Comparison of ENCODE assay signal across 10 mouse cellular contexts in the genomic region with DNA sequence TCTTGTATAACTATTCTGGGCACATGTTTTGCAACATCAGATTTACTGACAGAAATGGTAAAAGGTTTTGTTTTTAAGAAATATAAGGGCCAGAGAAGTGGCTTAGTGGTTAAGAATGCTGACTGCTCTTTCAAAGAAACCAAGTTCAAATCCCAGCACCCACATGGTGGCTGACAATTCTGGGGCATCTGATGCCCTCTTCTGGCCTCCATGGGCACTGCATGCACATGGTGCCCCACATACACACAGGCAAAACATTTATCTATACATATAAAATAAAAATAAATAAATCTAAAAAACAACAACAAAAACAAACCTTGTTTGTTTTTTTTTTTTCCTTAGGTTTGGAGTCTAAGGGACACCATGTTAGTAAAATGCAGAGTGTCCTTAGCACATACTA. TPM values are rescaled to one million over a fixed set of nuclear protein-coding genes. Genes with fewer than 3 reads are reported as not detected.
DNase-seq lines count a peak whose midpoint lies in the region; ATAC-seq and TF ChIP-seq lines count a peak whose summit lies in the region.
"Had no signal": no experiment of that assay in that cellular context is flagged by ENCODE, and none has a peak within 500 bp of the region (broad histone marks: within the 10 kb centered on the region; RNA-seq: fewer than 3 reads in every experiment).

No protein-coding gene starts in this region.

- H3K4me1 ChIP-seq in embryonic facial prominence, embryonic 11.5 days (ENCODE audit: control insufficient read depth, insufficient read depth, low read length) = no peaks in the 10 kb centered on the region
- 0 out of 2 replicates have a peak, but pooled peaks cover under 1% of the 10 kb centered on the region for H3K4me1 ChIP-seq in embryonic facial prominence, embryonic 10.5 days
- no peaks in the 10 kb centered on the region for H3K4me1 ChIP-seq in midbrain, postnatal 0 days (ENCODE audit: insufficient read depth, low read length)
- H3K4me1 ChIP-seq in midbrain, embryonic 16.5 days (ENCODE audit: control insufficient read depth, insufficient read depth, low read length) = peaks cover 7% of the 10 kb centered on the region
- H3K4me1 ChIP-seq in stomach, postnatal 0 days (replicated peaks; ENCODE audit: control insufficient read depth, insufficient read depth) = no peaks in the 10 kb centered on the region
- no peaks in the 10 kb centered on the region for H3K4me1 ChIP-seq in forebrain, embryonic 16.5 days (replicated peaks; ENCODE audit: control insufficient read depth, insufficient read depth, low read length)

- H3K4me3 ChIP-seq in embryonic facial prominence, embryonic 11.5 days (ENCODE audit: low read depth, low read length) = no peak overlapping the region
- no peak overlapping the region for H3K4me3 ChIP-seq in embryonic facial prominence, embryonic 10.5 days
- H3K4me3 ChIP-seq in midbrain, postnatal 0 days (ENCODE audit: low read depth, low read length) = no peak overlapping the region
- H3K4me3 ChIP-seq in midbrain, embryonic 16.5 days (ENCODE audit: low read depth, low read length) = no peak overlapping the region
- H3K4me3 ChIP-seq in stomach, postnatal 0 days (ENCODE audit: low read depth, low read length) = no peak overlapping the region
- no peak overlapping the region for H3K4me3 ChIP-seq in forebrain, embryonic 16.5 days (replicated peaks; ENCODE audit: low read length)

- no peak for ATAC-seq in embryonic facial prominence, embryonic 11.5 days (replicated peaks; ENCODE audit: insufficient number of reproducible peaks, low FRiP score, low TSS enrichment, low read depth)
- no peak for ATAC-seq in midbrain, postnatal 0 days (ENCODE audit: low FRiP score)
- ATAC-seq in midbrain, embryonic 16.5 days = no peak
- ATAC-seq in stomach, postnatal 0 days (ENCODE audit: low FRiP score, low TSS enrichment) = no peak
- no peak for ATAC-seq in forebrain, embryonic 16.5 days

- peak; percentile 18 for DNase-seq in embryonic facial prominence, embryonic 11.5 days (ENCODE audit: low spot score)
- DNase-seq in embryonic facial prominence, embryonic 10.5 days (ENCODE audit: low spot score) = no peak
- peak; percentile 9 for DNase-seq in midbrain, postnatal 0 days (ENCODE audit: low spot score)
- peak; percentile 33 for DNase-seq in c-Kit-positive CD71-positive TER-119-positive erythroid progenitor cells, embryonic 14.5 days (ENCODE audit: low spot score)
- DNase-seq in stomach, postnatal 0 days (ENCODE audit: low spot score) = no peak
- DNase-seq in layer of hippocampus, adult 9-10 months (ENCODE audit: low spot score) = no peak
- DNase-seq: gastrocnemius, postnatal 10 days; layer of hippocampus, postnatal 36 days had no signal

- peaks cover 3% of the 10 kb centered on the region for H3K36me3 ChIP-seq in embryonic facial prominence, embryonic 11.5 days (replicated peaks; ENCODE audit: control insufficient read depth, insufficient read depth, low read depth, low read length)
- peaks cover 91% of the 10 kb centered on the region for H3K36me3 ChIP-seq in embryonic facial prominence, embryonic 10.5 days (replicated peaks)
- H3K36me3 ChIP-seq in midbrain, postnatal 0 days (ENCODE audit: insufficient read depth, low read length) = peaks cover 5% of the 10 kb centered on the region; the same call in 1 of the 2 replicates
- no peaks in the 10 kb centered on the region; the same call in 1 of the 2 replicates for H3K36me3 ChIP-seq in midbrain, embryonic 16.5 days (ENCODE audit: control insufficient read depth, insufficient read depth, low read length)
- no peaks in the 10 kb centered on the region for H3K36me3 ChIP-seq in stomach, postnatal 0 days (ENCODE audit: control insufficient read depth, insufficient read depth, low read length)
- peaks cover 9% of the 10 kb centered on the region for H3K36me3 ChIP-seq in forebrain, embryonic 16.5 days (ENCODE audit: control insufficient read depth, insufficient read depth)

- no peak overlapping the region for H3K4me2 ChIP-seq in embryonic facial prominence, embryonic 11.5 days (ENCODE audit: low read depth, low read length)
- H3K4me2 ChIP-seq in midbrain, postnatal 0 days (ENCODE audit: low read depth, low read length, poor library complexity, severe bottlenecking) = no peak overlapping the region
- H3K4me2 ChIP-seq in midbrain, embryonic 16.5 days (ENCODE audit: low read length) = no peak overlapping the region
- no peak overlapping the region for H3K4me2 ChIP-seq in stomach, postnatal 0 days (replicated peaks; ENCODE audit: low read depth)
- H3K4me2 ChIP-seq in forebrain, embryonic 16.5 days (ENCODE audit: low read length) = no peak overlapping the region

- TF ChIP-seq EP300 in stomach, postnatal 0 days (optimal IDR thresholded peaks at IDR 0.05) = no peak

- H3K27ac ChIP-seq in embryonic facial prominence, embryonic 11.5 days (replicated peaks; ENCODE audit: low read depth, low read length) = no peak overlapping the region
- no peak overlapping the region for H3K27ac ChIP-seq in embryonic facial prominence, embryonic 10.5 days (replicated peaks)
- H3K27ac ChIP-seq in midbrain, postnatal 0 days (ENCODE audit: low read depth, low read length) = no peak overlapping the region
- no peak overlapping the region for H3K27ac ChIP-seq in midbrain, embryonic 16.5 days (ENCODE audit: low read length)
- no peak overlapping the region for H3K27ac ChIP-seq in stomach, postnatal 0 days (replicated peaks)
- no peak overlapping the region for H3K27ac ChIP-seq in forebrain, embryonic 16.5 days (ENCODE audit: low read length)

- no peak overlapping the region for H3K9ac ChIP-seq in embryonic facial prominence, embryonic 11.5 days (replicated peaks; ENCODE audit: low read length)
- no peak overlapping the region for H3K9ac ChIP-seq in midbrain, postnatal 0 days (replicated peaks; ENCODE audit: low read length, poor library complexity, severe bottlenecking)
- no peak overlapping the region for H3K9ac ChIP-seq in midbrain, embryonic 16.5 days (ENCODE audit: low read depth, low read length)
- H3K9ac ChIP-seq in stomach, postnatal 0 days (ENCODE audit: low read length) = no peak overlapping the region
- H3K9ac ChIP-seq in forebrain, embryonic 16.5 days (replicated peaks; ENCODE audit: low read depth, low read length) = no peak overlapping the region

- no peaks in the 10 kb centered on the region for H3K27me3 ChIP-seq in embryonic facial prominence, embryonic 11.5 days (ENCODE audit: control insufficient read depth, insufficient read depth, low read length)
- H3K27me3 ChIP-seq in embryonic facial prominence, embryonic 10.5 days (replicated peaks; ENCODE audit: low read depth, poor library complexity, severe bottlenecking) = no peaks in the 10 kb centered on the region
- H3K27me3 ChIP-seq in midbrain, postnatal 0 days (ENCODE audit: insufficient read depth, low read length) = no peaks in the 10 kb centered on the region
- no peaks in the 10 kb centered on the region for H3K27me3 ChIP-seq in midbrain, embryonic 16.5 days (ENCODE audit: control insufficient read depth, insufficient read depth, low read depth, low read length)
- H3K27me3 ChIP-seq in stomach, postnatal 0 days (ENCODE audit: control insufficient read depth, insufficient read depth, low read length) = no peaks in the 10 kb centered on the region
- no peaks in the 10 kb centered on the region for H3K27me3 ChIP-seq in forebrain, embryonic 16.5 days (replicated peaks; ENCODE audit: control insufficient read depth, insufficient read depth, low read length)

- TF ChIP-seq CTCF in midbrain, postnatal 0 days (IDR thresholded peaks at IDR 0.05) = peak; percentile 72
- TF ChIP-seq CTCF in stomach, postnatal 0 days (IDR thresholded peaks at IDR 0.05; ENCODE audit: low read depth) = peak; percentile 75

- no peaks in the 10 kb centered on the region for H3K9me3 ChIP-seq in embryonic facial prominence, embryonic 11.5 days (replicated peaks; ENCODE audit: control insufficient read depth, low read length)
- H3K9me3 ChIP-seq in embryonic facial prominence, embryonic 10.5 days = peaks cover 9% of the 10 kb centered on the region; the same call in 1 of the 2 replicates
- H3K9me3 ChIP-seq in midbrain, postnatal 0 days (ENCODE audit: low read length) = no peaks in the 10 kb centered on the region
- no peaks in the 10 kb centered on the region for H3K9me3 ChIP-seq in midbrain, embryonic 16.5 days (replicated peaks; ENCODE audit: control insufficient read depth, low read length, poor library complexity, severe bottlenecking)
- H3K9me3 ChIP-seq in stomach, postnatal 0 days (ENCODE audit: control insufficient read depth, low read length) = no peaks in the 10 kb centered on the region
- no peaks in the 10 kb centered on the region; the same call in 1 of the 2 replicates for H3K9me3 ChIP-seq in forebrain, embryonic 16.5 days (ENCODE audit: control insufficient read depth, low read length)

RNA-seq across cellular contexts. Expression of gene Myh10, which starts 32.8 kb away (rescaled TPM):
- 137 and 146 TPM in 2 replicates for polyA plus RNA-seq in embryonic facial prominence, embryonic 11.5 days (2014; fragmentation: Nextera tagmentation; extraction: Ambion mirVana)
- polyA plus RNA-seq in embryonic facial prominence, embryonic 10.5 days (2016; fragmentation: Nextera tagmentation; extraction: Ambion mirVana) = 161 and 164 TPM in 2 replicates
- total RNA-seq in midbrain, postnatal 0 days (2014; rRNA removed) = 212 and 217 TPM in 2 replicates
- 64.8 and 68.0 TPM in 2 replicates for polyA plus RNA-seq in midbrain, postnatal 0 days (2015; fragmentation: Nextera tagmentation; extraction: Ambion mirVana)
- 94.9 and 104 TPM in 2 replicates for polyA plus RNA-seq in midbrain, embryonic 16.5 days (2015; fragmentation: Nextera tagmentation; extraction: Ambion mirVana)
- polyA plus RNA-seq in stomach, postnatal 0 days (2015; fragmentation: Nextera tagmentation; extraction: Ambion mirVana) = 20.0 and 20.5 TPM in 2 replicates
- 136 and 141 TPM in 2 replicates for polyA plus RNA-seq in forebrain, embryonic 16.5 days (2015; fragmentation: Nextera tagmentation; extraction: Ambion mirVana)

Comparison
In these comparisons a context has a peak if more than half of its experiments do, and no peak if none do; other contexts are left out.
1. DNase-seq: peak in embryonic facial prominence, embryonic 11.5 days (single experiment), midbrain, postnatal 0 days (single experiment) and c-Kit-positive CD71-positive TER-119-positive erythroid progenitor cells, embryonic 14.5 days (single experiment); none in embryonic facial prominence, embryonic 10.5 days (single experiment), stomach, postnatal 0 days (single experiment) and layer of hippocampus, adult 9-10 months (single experiment).